Mouse (Mus musculus) spleen, postnatal 36 days (tissue): ENCODE data around the gene Slc22a8.

Source experiments
- DNase-seq, 2 experiments: peaks; one replicate each; pipeline ENCODE4 v3.0.0; 2022; ENCODE audit warnings: low spot score in 2 of 2, mixed read lengths in 1 of 2

The Slc22a8 gene

GRCm38 (mm10) chr19:8599229-8599628 is 8.2 kb downstream of the Slc22a8 start:
- no peak for DNase-seq

GRCm38 (mm10) chr19:8601922-8602321 is 10.9 kb downstream of the Slc22a8 start:
- no peak for DNase-seq

- DNase-seq, result peak in 1 of 2 experiments; percentile 18
Observed at GRCm38 (mm10) chr19:8602914-8603313, 11.9 kb downstream of the Slc22a8 start.

GRCm38 (mm10) chr19:8604536-8605240 is 13.6 kb downstream of the Slc22a8 start:
- DNase-seq, result no peak

GRCm38 (mm10) chr19:8605241-8605558 is 14.1 kb downstream of the Slc22a8 start:
- peak; percentile 15 to 39 for DNase-seq

GRCm38 (mm10) chr19:8611358-8612123 is 20.5 kb downstream of the Slc22a8 start:
- no peak for DNase-seq

GRCm38 (mm10) chr19:8613111-8613510 is 22.1 kb downstream of the Slc22a8 start:
- DNase-seq, result no peak

- DNase-seq, result no peak
Observed at GRCm38 (mm10) chr19:8614343-8614742, 23.3 kb downstream of the Slc22a8 start.

GRCm38 (mm10) chr19:8616314-8616713 is 25.3 kb downstream of the Slc22a8 start:
- DNase-seq, result no peak

GRCm38 (mm10) chr19:8617904-8618303 is 26.9 kb downstream of the Slc22a8 start, which contains the start of gene Slc22a6:
TSS of gene Slc22a6 (plus strand) at chr19:8618039.
- DNase-seq, result no peak

- no peak for DNase-seq
Observed at GRCm38 (mm10) chr19:8621098-8621497, 30.0 kb downstream of the Slc22a8 start.

GRCm38 (mm10) chr19:8630249-8630648 is 39.2 kb downstream of the Slc22a8 start:
- no peak for DNase-seq

- no peak for DNase-seq
Observed at GRCm38 (mm10) chr19:8630826-8631225, 39.8 kb downstream of the Slc22a8 start.

- no peak for DNase-seq
Observed at GRCm38 (mm10) chr19:8632029-8632428, 41.0 kb downstream of the Slc22a8 start.

GRCm38 (mm10) chr19:8642086-8642485 is 51.0 kb downstream of the Slc22a8 start:
- DNase-seq, result no peak

- no peak for DNase-seq
Observed at GRCm38 (mm10) chr19:8646393-8646792, 55.3 kb downstream of the Slc22a8 start.

- DNase-seq, result no peak
Observed at GRCm38 (mm10) chr19:8655833-8656232, 64.8 kb downstream of the Slc22a8 start.

GRCm38 (mm10) chr19:8656341-8656740 is 65.3 kb downstream of the Slc22a8 start:
- DNase-seq, result no peak
